Mouse (Mus musculus) stomach, postnatal 0 days (tissue): ENCODE measurements around the gene Lax1. TPM values are rescaled to one million over a fixed set of nuclear protein-coding genes. Genes with fewer than 3 reads are reported as not detected.
A peak's percentile ranks its signal among the peaks of the same experiment; 100 is the strongest.

Source experiments
- ATAC-seq: fragments of 200-750 bp; cut with Nextera tagmentation; 2 replicates; pipeline ENCODE4 v1.8.0; 2017; ENCODE audit not compliant: low FRiP score, low TSS enrichment
- DNase-seq: peaks from one replicate; pipeline ENCODE4 v3.0.0-alpha.2; 2016; ENCODE audit warnings: low spot score
- H3K27ac ChIP-seq: fragments of 300-500 bp; sonication (generic); replicated peaks from 2 replicates; pipeline ENCODE4 v1.5.1; 2014; ENCODE audit warnings: mild to moderate bottlenecking, control low read depth
- H3K27me3 ChIP-seq: fragments of 300-500 bp; sonication (generic); 2 replicates; pipeline ENCODE4 v1.6.1; 2014; ENCODE audit warnings: low read length; ENCODE audit not compliant: control insufficient read depth, insufficient read depth
- H3K36me3 ChIP-seq: fragments of 300-500 bp; sonication (generic); 2 replicates; pipeline ENCODE4 v1.6.1; 2014; ENCODE audit warnings: low read length, mixed read lengths; ENCODE audit not compliant: control insufficient read depth, insufficient read depth
- H3K4me1 ChIP-seq: fragments of 300-500 bp; sonication (generic); replicated peaks from 2 replicates; pipeline ENCODE4 v1.6.1; 2014; ENCODE audit warnings: antibody characterized with exemption; ENCODE audit not compliant: control insufficient read depth, insufficient read depth
- H3K4me2 ChIP-seq: fragments of 300-500 bp; sonication (generic); replicated peaks from 2 replicates; pipeline ENCODE4 v1.6.1; 2014; ENCODE audit warnings: low read depth, mild to moderate bottlenecking, control low read depth, moderate library complexity
- H3K4me3 ChIP-seq: fragments of 300-500 bp; sonication (generic); 2 replicates; pipeline ENCODE4 v1.5.1; 2014; ENCODE audit warnings: low read depth, low read length, control low read depth
- H3K9ac ChIP-seq: fragments of 300-500 bp; sonication (generic); 2 replicates; pipeline ENCODE4 v1.6.1; 2014; ENCODE audit warnings: mild to moderate bottlenecking, low read length, control low read depth, mixed read lengths
- H3K9me3 ChIP-seq: fragments of 300-500 bp; sonication (generic); 2 replicates; pipeline ENCODE4 v1.6.1; 2016; ENCODE audit warnings: low read length; ENCODE audit not compliant: control insufficient read depth
- CTCF ChIP-seq: IDR thresholded peaks from 2 replicates; pipeline ENCODE4 v1.5.1; 2016; ENCODE audit warnings: antibody characterized with exemption, low read depth, mild to moderate bottlenecking, moderate library complexity
- EP300 ChIP-seq: optimal IDR thresholded peaks from 2 replicates; pipeline ENCODE3; 2016; ENCODE audit warnings: antibody characterized with exemption
- WGBS: fragments of 180-500 bp; shearing (Covaris S2); extraction: QIAGEN DNeasy Blood & Tissue Kit; methylation state at CpG from one replicate; pipeline ENCODE4 v1.1.7; 2014; 5-methylcytosine and 5-hydroxymethylcytosine counted together
- polyA plus RNA-seq: library from polyadenylated mRNA; unstranded; fragments of >200 nt; fragmentation: Nextera tagmentation; extraction: Ambion mirVana; gene quantifications from 2 replicates; pipeline ENCODE4 v1.2.1, GENCODE M21; 2015

Lax1 gene
- polyA plus RNA-seq, 1 experiment from 2014 or later = 0.16 TPM

DNA sequence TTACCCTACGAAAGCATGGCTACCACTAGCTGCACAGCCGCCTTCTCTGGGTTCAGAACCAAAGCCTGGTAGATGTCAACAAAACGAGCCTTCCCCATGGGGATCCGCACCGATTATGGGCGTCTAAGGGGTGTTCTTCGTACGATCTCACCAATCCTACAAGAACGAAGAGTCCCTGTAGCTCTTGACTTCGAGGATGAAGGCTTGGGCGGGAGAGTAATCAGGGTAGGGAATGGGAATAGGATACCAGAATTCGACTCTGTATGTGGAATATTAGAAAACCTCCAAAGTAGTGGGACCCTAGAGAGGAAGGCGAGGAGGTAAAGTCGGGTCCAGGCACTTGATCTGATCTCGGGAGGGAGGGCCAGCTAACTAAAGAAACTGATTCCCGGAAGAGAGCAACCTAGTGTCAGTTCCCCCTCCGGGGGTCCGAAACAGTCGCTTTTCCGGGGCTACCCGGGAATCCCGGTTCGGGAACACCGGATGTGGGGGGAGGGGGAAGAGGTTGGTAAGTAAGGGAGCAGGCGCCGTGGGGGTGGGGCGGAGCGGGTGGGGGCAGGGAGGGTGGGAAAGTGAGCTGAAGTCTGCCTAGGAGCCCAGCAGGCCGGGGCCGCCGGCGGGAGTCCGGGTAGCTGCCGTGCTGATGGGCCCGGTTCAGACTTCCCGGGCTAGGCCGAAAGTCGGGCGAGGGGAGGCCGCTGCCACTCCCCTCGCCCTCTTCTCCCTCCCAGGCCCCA lies 29.3 kb downstream of the Lax1 start, which contains the start of gene Zbed6:
TSS of gene Zbed6 (minus strand) at position 420 of the 737 bp plus-strand sequence.
- H3K27ac ChIP-seq = peak within 1 kb of the TSS; percentile 95
- under 1% methylated on average over 39 of the region's 41 CpGs for WGBS
- TF ChIP-seq CTCF (no peak), EP300 (no peak)

GRCm38 (mm10) chr1:133658878-133659277 lies 31.0 kb downstream of the Lax1 start:
- Histone ChIP-seq H3K9me3 (no peaks in the 10 kb centered on the region), H3K27ac (no peak overlapping the region), H3K4me1 (0 out of 2 replicates have a peak, but pooled peaks cover 6% of the 10 kb centered on the region), H3K27me3 (no peaks in the 10 kb centered on the region), H3K36me3 (peaks cover 2% of the 10 kb centered on the region; the same call in 1 of the 2 replicates), H3K4me2 (peak overlapping the region; percentile 2; the same call in 1 of the 2 replicates), H3K4me3 (no peak overlapping the region), H3K9ac (no peak overlapping the region)
- WGBS = 62% methylated on average over 3 of the region's 3 CpGs
- ATAC-seq = no peak
- DNase-seq = no peak
- TF ChIP-seq CTCF (no peak), EP300 (no peak)

More for the DNA sequence above, 29.3 kb downstream of the Lax1 start, which contains the start of gene Zbed6:
- Histone ChIP-seq H3K4me3 (peak within 1 kb of the TSS; percentile 77), H3K4me2 (peak within 1 kb of the TSS; percentile 53), H3K36me3 (peaks cover 2% of the 10 kb centered on the region; the same call in 1 of the 2 replicates), H3K4me1 (0 out of 2 replicates have a peak, but pooled peaks cover 6% of the 10 kb centered on the region), H3K9me3 (no peaks in the 10 kb centered on the region), H3K27me3 (no peaks in the 10 kb centered on the region), H3K9ac (peak within 1 kb of the TSS; percentile 91)
- ATAC-seq = peak; percentile 80
- DNase-seq = peak; percentile 82

DNA sequence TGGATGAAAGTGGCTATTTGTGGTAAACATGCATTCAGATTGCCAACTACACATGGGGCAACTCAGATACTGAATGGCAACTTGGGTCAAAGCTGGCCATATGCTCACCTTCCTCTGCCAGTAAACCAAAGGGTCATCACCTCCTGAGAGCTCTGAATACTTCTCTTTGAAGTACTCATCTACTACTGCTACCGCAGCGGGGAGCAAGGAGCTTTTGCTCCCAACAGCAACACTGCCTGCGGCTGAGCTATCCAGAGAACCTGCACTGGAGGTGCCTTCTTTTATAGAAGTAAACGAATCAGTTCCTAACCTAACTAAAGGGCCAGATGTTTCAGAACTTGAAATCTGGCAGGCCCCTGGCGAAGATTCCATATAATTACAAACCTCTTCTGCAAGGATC lies 33.1 kb downstream of the Lax1 start:
- 0 out of 2 replicates have a peak overlapping the region, but pooled peaks have one; percentile 14 for H3K4me2 ChIP-seq
- no peaks in the 10 kb centered on the region for H3K9me3 ChIP-seq
- H3K4me3 ChIP-seq = no peak overlapping the region
- peaks cover 2% of the 10 kb centered on the region; the same call in 1 of the 2 replicates for H3K36me3 ChIP-seq
- H3K9ac ChIP-seq = no peak overlapping the region
- WGBS = 48% methylated on average over 5 of the region's 5 CpGs
- DNase-seq = no peak
- TF ChIP-seq CTCF = no peak
- TF ChIP-seq EP300 = no peak
- no peak overlapping the region for H3K27ac ChIP-seq
- ATAC-seq = no peak
- 0 out of 2 replicates have a peak, but pooled peaks cover 6% of the 10 kb centered on the region for H3K4me1 ChIP-seq
- no peaks in the 10 kb centered on the region for H3K27me3 ChIP-seq

- Histone ChIP-seq H3K27ac (no peak overlapping the region), H3K9me3 (no peaks in the 10 kb centered on the region), H3K4me1 (0 out of 2 replicates have a peak, but pooled peaks cover 2% of the 10 kb centered on the region), H3K27me3 (no peaks in the 10 kb centered on the region), H3K9ac (no peak overlapping the region), H3K36me3 (no peaks in the 10 kb centered on the region), H3K4me2 (no peak overlapping the region), H3K4me3 (no peak overlapping the region)
- 93% methylated on average over 1 of the region's 1 CpGs for WGBS
- DNase-seq (no peak), ATAC-seq (no peak)
- TF ChIP-seq EP300 = no peak
Observed at GRCm38 (mm10) chr1:133653033-133653432, 36.9 kb downstream of the Lax1 start.

GRCm38 (mm10) chr1:133650288-133651055 lies 39.4 kb downstream of the Lax1 start:
- TF ChIP-seq EP300 = no peak
- TF ChIP-seq CTCF = no peak
- H3K9ac ChIP-seq = no peak overlapping the region
- H3K36me3 ChIP-seq = peaks cover 4% of the 10 kb centered on the region; the same call in 1 of the 2 replicates
- no peaks in the 10 kb centered on the region for H3K4me1 ChIP-seq
- no peak overlapping the region for H3K4me3 ChIP-seq
- no peaks in the 10 kb centered on the region for H3K9me3 ChIP-seq
- no peak for DNase-seq
- 91% methylated on average over 7 of the region's 7 CpGs for WGBS
- H3K27me3 ChIP-seq = no peaks in the 10 kb centered on the region
- no peak for ATAC-seq
- H3K4me2 ChIP-seq = no peak overlapping the region
- H3K27ac ChIP-seq = no peak overlapping the region
